Mouse (Mus musculus): ENCODE results near the gene Gpr132. TPM values are rescaled to one million over a fixed set of nuclear protein-coding genes. Genes with fewer than 3 reads are reported as not detected.
"Not testable (repeated sequence)": the region's sequence is repeated elsewhere in the genome, so short reads cannot be mapped to it uniquely, and the experiment has no call there.

Gpr132 gene
- total RNA-seq, 2 experiments from 2014 or later, result not detected

- intact Hi-C loops (cut with DNase I), result no loop called here
- DNase-seq (ENCODE audit: low spot score in 2 of 2), result peak; percentile 98 to 99
Measured at GRCm38 (mm10) chr12:112829244-112829864, 38.7 kb downstream of the Gpr132 start, which contains the start of gene Cdca4. Gene Cdca4 (minus strand): TSS chr12:112829423.

GRCm38 (mm10) chr12:112828501-112829243 lies 39.4 kb downstream of the Gpr132 start:
- no peak for DNase-seq (ENCODE audit: low spot score in 2 of 2)
- intact Hi-C loops (cut with DNase I), result no loop called here

DNA sequence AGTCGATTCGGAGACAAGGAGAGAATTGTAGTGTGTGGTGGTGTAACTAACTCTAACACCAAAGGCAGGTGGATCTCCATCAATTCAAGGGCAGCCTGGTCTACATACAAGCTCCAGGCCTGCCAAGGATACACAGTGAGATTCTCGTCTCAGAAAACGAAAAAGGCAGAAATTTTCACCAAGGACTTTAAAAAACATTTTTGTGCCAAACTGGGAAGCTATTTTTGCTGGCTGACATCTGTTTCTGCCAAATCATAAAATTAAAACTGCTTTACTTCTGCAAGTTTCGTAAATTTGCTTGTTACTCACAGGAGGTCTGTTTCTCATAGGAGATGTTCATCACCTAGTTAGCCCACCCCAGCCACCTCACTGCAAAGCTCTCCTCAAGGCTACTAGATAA lies 42.1 kb downstream of the Gpr132 start:
- intact Hi-C loops (cut with DNase I), result no loop called here
- no peak for DNase-seq (ENCODE audit: low spot score in 2 of 2)

GRCm38 (mm10) chr12:112823221-112823620 lies 44.8 kb downstream of the Gpr132 start:
- intact Hi-C loops (cut with DNase I), result no loop called here
- no peak for DNase-seq (ENCODE audit: low spot score in 2 of 2)

GRCm38 (mm10) chr12:112822676-112823075 lies 45.4 kb downstream of the Gpr132 start:
- DNase-seq (ENCODE audit: low spot score in 2 of 2), result no peak
- intact Hi-C loops (cut with DNase I), result no loop called here

GRCm38 (mm10) chr12:112821974-112822373 lies 46.1 kb downstream of the Gpr132 start:
- DNase-seq (ENCODE audit: low spot score in 2 of 2), result no peak
- intact Hi-C loops (cut with DNase I), result no loop called here

- no peak for DNase-seq (ENCODE audit: low spot score in 2 of 2)
- intact Hi-C loops (cut with DNase I), result no loop called here
Measured at GRCm38 (mm10) chr12:112821216-112821615, 46.8 kb downstream of the Gpr132 start.

- DNase-seq (ENCODE audit: low spot score in 2 of 2), result no peak
- intact Hi-C loops (cut with DNase I), result no loop called here
Measured at GRCm38 (mm10) chr12:112820401-112820999, 47.5 kb downstream of the Gpr132 start.

- intact Hi-C loops (cut with DNase I), result no loop called here
- DNase-seq (ENCODE audit: low spot score in 2 of 2), result no peak
Measured at GRCm38 (mm10) chr12:112819057-112819662, 48.9 kb downstream of the Gpr132 start.

- DNase-seq (ENCODE audit: low spot score in 2 of 2); intact Hi-C loops (cut with DNase I): not testable (repeated sequence)
Measured at GRCm38 (mm10) chr12:112816866-112817265, 51.2 kb downstream of the Gpr132 start.

GRCm38 (mm10) chr12:112816294-112816693 lies 51.7 kb downstream of the Gpr132 start:
- intact Hi-C loops (cut with DNase I), result no loop called here
- DNase-seq (ENCODE audit: low spot score in 2 of 2), result peak in 1 of 2 experiments; percentile 47

- intact Hi-C loops (cut with DNase I), result no loop called here
- DNase-seq (ENCODE audit: low spot score in 2 of 2), result no peak
Measured at GRCm38 (mm10) chr12:112814682-112815470, 53.2 kb downstream of the Gpr132 start.

- intact Hi-C loops (cut with DNase I), result no loop called here
- no peak for DNase-seq (ENCODE audit: low spot score in 2 of 2)
Measured at GRCm38 (mm10) chr12:112813370-112813769, 54.7 kb downstream of the Gpr132 start.

GRCm38 (mm10) chr12:112810092-112810885 lies 57.7 kb downstream of the Gpr132 start:
- DNase-seq (ENCODE audit: low spot score in 2 of 2), result no peak
- intact Hi-C loops (cut with DNase I), result no loop called here

GRCm38 (mm10) chr12:112809641-112810040 lies 58.4 kb downstream of the Gpr132 start:
- intact Hi-C loops (cut with DNase I), result loop anchor here (5.0 kb wide), 1 partner anchor 33 kb away; no protein-coding TSS in a partner anchor
- DNase-seq (ENCODE audit: low spot score in 2 of 2), result no peak

DNA sequence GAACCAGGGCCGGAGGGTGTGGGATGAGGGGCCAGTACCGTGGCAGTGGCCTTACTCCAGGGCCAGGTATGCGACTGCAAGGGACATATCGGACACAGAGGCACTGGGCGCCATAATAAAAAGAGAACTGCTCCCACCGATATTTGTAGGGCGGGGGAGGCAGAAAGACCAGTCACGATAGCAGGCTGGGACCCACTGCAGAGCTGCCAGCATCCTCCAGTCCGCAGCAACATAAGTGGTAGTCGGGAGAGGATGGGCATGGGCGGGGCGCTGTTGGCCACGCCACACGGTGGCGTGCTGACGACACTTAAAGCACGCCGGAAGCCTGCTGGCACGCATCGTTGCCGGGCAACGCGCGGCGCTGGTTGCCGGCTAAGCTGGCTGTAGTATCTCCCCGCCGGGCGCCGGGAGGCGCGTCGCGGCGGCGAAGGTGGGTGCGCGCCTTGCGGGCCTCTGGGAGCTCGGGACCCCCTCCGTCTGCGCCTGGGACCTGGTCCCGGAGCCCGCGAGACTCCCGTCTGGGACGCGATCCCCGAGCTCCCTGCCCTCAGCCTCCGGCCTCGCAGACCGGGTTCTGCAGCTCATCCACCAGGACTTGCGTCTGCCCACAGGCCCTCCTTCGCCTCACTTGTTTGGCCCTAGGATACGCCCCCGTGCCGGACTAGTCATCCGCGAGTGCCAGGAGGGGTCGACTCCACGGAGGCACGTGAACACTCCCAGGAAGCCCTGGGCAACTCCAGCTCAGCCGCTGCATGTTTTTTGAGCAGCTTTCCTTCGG lies 59.3 kb downstream of the Gpr132 start, which contains the start of gene Clba1:
Gene Clba1 (plus strand): TSS at position 351 of the 778 bp plus-strand sequence.
- peak; percentile 91 to 94 for DNase-seq (ENCODE audit: low spot score in 2 of 2)
- intact Hi-C loops (cut with DNase I), result loop anchor here (5.0 kb wide), 1 partner anchor 34 kb away; no protein-coding TSS in a partner anchor

GRCm38 (mm10) chr12:112808212-112808586 lies 59.8 kb downstream of the Gpr132 start:
- no peak for DNase-seq (ENCODE audit: low spot score in 2 of 2)
- intact Hi-C loops (cut with DNase I), result loop anchor here (5.0 kb wide), 1 partner anchor 34 kb away; no protein-coding TSS in a partner anchor

GRCm38 (mm10) chr12:112807796-112808195 lies 60.2 kb downstream of the Gpr132 start:
- intact Hi-C loops (cut with DNase I), result loop anchor here (5.0 kb wide), 1 partner anchor 35 kb away; no protein-coding TSS in a partner anchor

More at GRCm38 (mm10) chr12:112807796-112808195, 60.2 kb downstream of the Gpr132 start:
- no peak for DNase-seq (ENCODE audit: low spot score in 2 of 2)

Data from left cerebral cortex, postnatal 36 days (tissue).